Mouse (Mus musculus) layer of hippocampus, adult 9-10 months (tissue): ENCODE measurements around the gene Emp3.

Experiments
- DNase-seq: peaks from one replicate; pipeline ENCODE4 v3.0.0; 2022; ENCODE audit warnings: low spot score

Gene Emp3

DNA sequence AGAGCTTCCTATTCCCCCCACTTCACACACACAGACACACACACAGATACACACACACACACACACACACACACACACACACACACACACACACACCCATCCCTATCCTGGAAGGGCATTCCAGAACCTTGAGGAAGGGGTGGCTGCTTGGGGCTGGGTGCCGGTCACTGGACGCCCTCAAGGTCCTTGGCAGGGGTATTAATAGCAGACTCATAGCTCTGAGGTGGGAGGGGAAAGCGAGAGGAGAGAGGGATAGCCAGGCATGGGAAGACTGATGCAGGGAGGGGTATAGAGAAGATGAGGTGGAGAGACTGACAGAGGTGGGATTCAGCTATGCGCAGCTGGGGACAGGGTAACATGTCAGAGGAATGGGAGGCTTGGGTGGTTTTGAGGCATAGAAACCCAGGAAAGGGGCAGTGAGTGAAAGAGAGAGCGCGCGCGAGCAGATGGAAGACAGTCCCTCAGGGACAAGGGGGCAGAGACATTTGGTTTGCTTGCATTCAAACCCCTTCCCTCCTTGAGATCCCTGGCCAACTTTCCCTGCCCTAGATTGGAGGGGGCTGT is 52.0 kb downstream of the Emp3 start:
- DNase-seq = no peak
